Mouse (Mus musculus): ENCODE measurements at regions not wholly inside any gene's neighbourhood (a gene's known extent, or its start where the extent isn't known, plus 50 kb on each side); places are given as distances from the start of the nearest gene placed in this dataset.

DNA sequence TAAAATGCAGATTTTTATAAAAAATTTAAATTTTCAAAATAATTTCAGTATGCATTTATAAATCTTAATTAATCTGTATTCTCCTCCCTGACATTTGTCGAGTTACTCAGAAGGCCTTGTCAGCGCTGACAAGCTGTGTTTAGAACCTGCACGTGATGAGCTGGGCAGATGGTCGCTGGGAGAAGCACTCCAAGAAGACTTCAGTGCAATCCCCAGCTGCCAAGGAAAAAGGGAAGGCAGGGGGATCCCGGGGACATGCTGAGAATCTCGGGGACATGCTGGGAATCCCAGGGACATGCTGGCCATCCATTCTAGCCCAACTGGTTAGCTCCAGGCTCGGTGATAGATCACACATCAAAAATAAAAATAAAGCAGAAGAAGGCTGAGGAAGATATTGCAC, 172.9 kb downstream of the Hlx start:
- Histone ChIP-seq H3K27ac (no peak overlapping the region), H3K36me3 (replicated peaks; ENCODE audit: control insufficient read depth, insufficient read depth, low read depth) (no peaks in the 10 kb centered on the region), H3K27me3 (ENCODE audit: control insufficient read depth, insufficient read depth, low read length) (no peaks in the 10 kb centered on the region), H3K4me1 (replicated peaks; ENCODE audit: control insufficient read depth in 2 of 2, insufficient read depth in 2 of 2, low read length in 1 of 2) (no peaks in the 10 kb centered on the region), H3K9ac (replicated peaks) (no peak overlapping the region), H3K4me2 (ENCODE audit: low read depth) (no peak overlapping the region), H3K9me3 (ENCODE audit: control insufficient read depth, low read length) (no peaks in the 10 kb centered on the region), H3K4me3 (ENCODE audit: insufficient read depth in 1 of 2, low read depth in 2 of 2, low read length in 2 of 2) (no peak overlapping the region)
- WGBS (ENCODE audit: insufficient replicate concordance), result 58% methylated on average over 7 of the region's 7 CpGs
- TF ChIP-seq CTCF (IDR thresholded peaks at IDR 0.05; ENCODE audit: low read depth) (no peak), EP300 (IDR thresholded peaks at IDR 0.05; ENCODE audit: low read depth) (no peak)
- ATAC-seq (ENCODE audit: insufficient read depth) (no peak), DNase-seq (ENCODE audit: low read depth in 3 of 3, low spot score in 3 of 3) (no peak)

DNA sequence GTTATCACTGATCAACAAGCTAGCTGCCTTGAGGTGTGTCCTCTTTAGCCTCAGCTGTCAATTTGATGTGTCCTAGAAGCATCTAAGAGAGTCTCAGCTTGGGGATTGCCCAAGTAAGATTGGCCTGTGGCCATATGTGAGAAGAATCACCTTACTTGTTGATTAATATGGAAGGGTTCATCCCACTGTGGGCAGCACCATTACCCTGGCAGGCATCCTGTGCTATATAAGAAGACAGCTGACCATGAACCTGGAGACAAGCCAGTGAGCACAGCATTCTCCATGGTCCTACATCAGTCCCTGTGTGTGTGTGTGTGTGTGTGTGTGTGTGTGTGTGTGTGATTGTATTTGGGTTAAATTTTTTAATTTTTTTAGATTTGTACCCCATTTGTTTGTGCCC, 178.6 kb downstream of the Hlx start:
- no peaks in the 10 kb centered on the region for H3K36me3 ChIP-seq (replicated peaks; ENCODE audit: control insufficient read depth, insufficient read depth, low read depth)
- H3K4me3 ChIP-seq (ENCODE audit: insufficient read depth in 1 of 2, low read depth in 2 of 2, low read length in 2 of 2), result no peak overlapping the region
- TF ChIP-seq EP300 (IDR thresholded peaks at IDR 0.05; ENCODE audit: low read depth) (no peak), CTCF (IDR thresholded peaks at IDR 0.05; ENCODE audit: low read depth) (no peak)
- no peak overlapping the region for H3K27ac ChIP-seq
- H3K27me3 ChIP-seq (ENCODE audit: control insufficient read depth, insufficient read depth, low read length), result no peaks in the 10 kb centered on the region
- DNase-seq (ENCODE audit: low read depth in 3 of 3, low spot score in 3 of 3) (no peak), ATAC-seq (ENCODE audit: insufficient read depth) (no peak)
- H3K4me2 ChIP-seq (ENCODE audit: low read depth), result no peak overlapping the region
- no peaks in the 10 kb centered on the region for H3K9me3 ChIP-seq (ENCODE audit: control insufficient read depth, low read length)
- H3K9ac ChIP-seq (replicated peaks), result no peak overlapping the region
- H3K4me1 ChIP-seq (replicated peaks; ENCODE audit: control insufficient read depth in 2 of 2, insufficient read depth in 2 of 2, low read length in 1 of 2), result no peaks in the 10 kb centered on the region

- Histone ChIP-seq H3K36me3 (replicated peaks; ENCODE audit: control insufficient read depth, insufficient read depth, low read depth) (no peaks in the 10 kb centered on the region), H3K9me3 (ENCODE audit: control insufficient read depth, low read length) (no peaks in the 10 kb centered on the region), H3K9ac (replicated peaks) (no peak overlapping the region), H3K4me1 (replicated peaks; ENCODE audit: control insufficient read depth in 2 of 2, insufficient read depth in 2 of 2, low read length in 1 of 2) (no peaks in the 10 kb centered on the region), H3K27ac (no peak overlapping the region), H3K27me3 (ENCODE audit: control insufficient read depth, insufficient read depth, low read length) (no peaks in the 10 kb centered on the region), H3K4me3 (ENCODE audit: insufficient read depth in 1 of 2, low read depth in 2 of 2, low read length in 2 of 2) (no peak overlapping the region), H3K4me2 (ENCODE audit: low read depth) (no peak overlapping the region)
- no peak for ATAC-seq (ENCODE audit: insufficient read depth)
- 56% methylated on average over 2 of the region's 2 CpGs for WGBS (ENCODE audit: insufficient replicate concordance)
- DNase-seq (ENCODE audit: low read depth in 3 of 3, low spot score in 3 of 3), result no peak
- TF ChIP-seq CTCF (IDR thresholded peaks at IDR 0.05; ENCODE audit: low read depth), result no peak
- no peak for TF ChIP-seq EP300 (IDR thresholded peaks at IDR 0.05; ENCODE audit: low read depth)
Observed at GRCm38 (mm10) chr1:184550491-184550890, 181.9 kb downstream of the Hlx start.

DNA sequence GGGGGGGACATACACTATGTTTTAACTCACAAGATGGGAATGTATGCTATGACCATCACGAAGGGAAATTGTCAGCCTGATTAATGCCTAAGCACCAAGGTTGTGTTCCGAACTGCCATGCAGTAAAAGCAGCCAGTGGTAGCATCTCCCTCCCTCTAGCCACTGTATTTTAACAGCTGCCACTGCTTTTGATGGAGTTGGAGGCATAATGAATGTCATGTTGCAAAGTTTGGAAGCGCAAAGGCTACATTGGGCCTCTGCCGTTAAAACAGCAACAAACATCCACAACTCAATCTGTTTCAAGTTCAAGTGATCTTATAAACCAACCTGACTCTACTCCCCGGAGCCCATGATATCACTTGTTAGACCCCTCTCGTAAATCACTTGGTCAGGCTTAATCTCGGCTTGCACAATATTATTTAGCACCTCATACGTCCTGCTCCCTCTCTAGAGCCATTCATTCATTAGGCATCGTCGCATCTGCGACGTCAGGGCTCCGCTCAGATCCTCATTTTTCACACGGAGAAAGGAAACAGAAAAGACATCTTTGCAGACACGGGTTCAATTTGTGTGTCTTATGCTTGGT, 184.7 kb downstream of the Hlx start:
- H3K9me3 ChIP-seq (ENCODE audit: control insufficient read depth, low read length), result no peaks in the 10 kb centered on the region
- H3K4me2 ChIP-seq (ENCODE audit: low read depth), result no peak overlapping the region
- TF ChIP-seq EP300 (IDR thresholded peaks at IDR 0.05; ENCODE audit: low read depth) (no peak), CTCF (IDR thresholded peaks at IDR 0.05; ENCODE audit: low read depth) (no peak)
- H3K27me3 ChIP-seq (ENCODE audit: control insufficient read depth, insufficient read depth, low read length), result no peaks in the 10 kb centered on the region
- no peak overlapping the region for H3K27ac ChIP-seq
- H3K36me3 ChIP-seq (replicated peaks; ENCODE audit: control insufficient read depth, insufficient read depth, low read depth), result no peaks in the 10 kb centered on the region
- H3K9ac ChIP-seq (replicated peaks), result no peak overlapping the region
- no peak overlapping the region for H3K4me3 ChIP-seq (ENCODE audit: insufficient read depth in 1 of 2, low read depth in 2 of 2, low read length in 2 of 2)
- ATAC-seq (ENCODE audit: insufficient read depth) (no peak), DNase-seq (ENCODE audit: low read depth in 3 of 3, low spot score in 3 of 3) (no peak)
- H3K4me1 ChIP-seq (replicated peaks; ENCODE audit: control insufficient read depth in 2 of 2, insufficient read depth in 2 of 2, low read length in 1 of 2), result no peaks in the 10 kb centered on the region
- 69% methylated on average over 15 of the region's 15 CpGs for WGBS (ENCODE audit: insufficient replicate concordance)

DNA sequence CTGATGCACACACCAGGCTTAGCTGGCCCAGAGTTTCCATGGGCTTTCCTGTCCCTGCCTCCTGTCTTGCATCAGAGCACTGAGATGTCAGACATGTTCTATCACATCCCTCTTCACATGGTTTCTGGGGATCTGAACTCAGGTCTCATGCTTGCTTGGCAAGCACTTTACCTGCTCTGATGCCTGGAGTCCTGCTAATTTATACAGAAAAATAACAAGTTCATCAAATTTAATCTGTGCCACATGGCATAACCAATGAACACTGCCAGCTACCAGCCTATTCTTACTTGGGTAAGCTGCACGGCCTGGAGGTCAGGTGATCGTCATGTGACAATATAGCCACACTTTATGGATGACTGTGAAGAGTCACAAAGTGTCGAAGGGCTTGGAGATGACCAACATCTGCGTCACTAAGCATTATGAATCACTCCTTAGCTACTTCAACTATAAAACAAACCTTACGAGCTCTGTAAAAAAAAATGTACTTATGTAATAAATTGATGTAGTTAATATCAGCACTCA, 186.2 kb downstream of the Hlx start:
- H3K4me2 ChIP-seq (ENCODE audit: low read depth), result no peak overlapping the region
- DNase-seq (ENCODE audit: low read depth in 3 of 3, low spot score in 3 of 3) (no peak), ATAC-seq (ENCODE audit: insufficient read depth) (no peak)
- 0 out of 4 replicates have a peak, but pooled peaks cover 0 to 2% of the 10 kb centered on the region in 2 experiments for H3K4me1 ChIP-seq (replicated peaks; ENCODE audit: control insufficient read depth in 2 of 2, insufficient read depth in 2 of 2, low read length in 1 of 2)
- H3K27ac ChIP-seq, result no peak overlapping the region
- no peak overlapping the region for H3K4me3 ChIP-seq (ENCODE audit: insufficient read depth in 1 of 2, low read depth in 2 of 2, low read length in 2 of 2)
- no peaks in the 10 kb centered on the region for H3K36me3 ChIP-seq (replicated peaks; ENCODE audit: control insufficient read depth, insufficient read depth, low read depth)
- H3K27me3 ChIP-seq (ENCODE audit: control insufficient read depth, insufficient read depth, low read length), result no peaks in the 10 kb centered on the region
- H3K9me3 ChIP-seq (ENCODE audit: control insufficient read depth, low read length), result no peaks in the 10 kb centered on the region
- 68% methylated on average over 5 of the region's 5 CpGs for WGBS (ENCODE audit: insufficient replicate concordance)
- H3K9ac ChIP-seq (replicated peaks), result no peak overlapping the region
- TF ChIP-seq CTCF (IDR thresholded peaks at IDR 0.05; ENCODE audit: low read depth), result no peak
- no peak for TF ChIP-seq EP300 (IDR thresholded peaks at IDR 0.05; ENCODE audit: low read depth)

All from liver, embryonic 14.5 days (tissue).